Mouse (Mus musculus): ENCODE results near the gene Aifm3. TPM values are rescaled to one million over a fixed set of nuclear protein-coding genes. Genes with fewer than 3 reads are reported as not detected.

Gene Aifm3
- polyA plus RNA-seq, 1 experiment from 2014 or later: 13.6 TPM

DNA sequence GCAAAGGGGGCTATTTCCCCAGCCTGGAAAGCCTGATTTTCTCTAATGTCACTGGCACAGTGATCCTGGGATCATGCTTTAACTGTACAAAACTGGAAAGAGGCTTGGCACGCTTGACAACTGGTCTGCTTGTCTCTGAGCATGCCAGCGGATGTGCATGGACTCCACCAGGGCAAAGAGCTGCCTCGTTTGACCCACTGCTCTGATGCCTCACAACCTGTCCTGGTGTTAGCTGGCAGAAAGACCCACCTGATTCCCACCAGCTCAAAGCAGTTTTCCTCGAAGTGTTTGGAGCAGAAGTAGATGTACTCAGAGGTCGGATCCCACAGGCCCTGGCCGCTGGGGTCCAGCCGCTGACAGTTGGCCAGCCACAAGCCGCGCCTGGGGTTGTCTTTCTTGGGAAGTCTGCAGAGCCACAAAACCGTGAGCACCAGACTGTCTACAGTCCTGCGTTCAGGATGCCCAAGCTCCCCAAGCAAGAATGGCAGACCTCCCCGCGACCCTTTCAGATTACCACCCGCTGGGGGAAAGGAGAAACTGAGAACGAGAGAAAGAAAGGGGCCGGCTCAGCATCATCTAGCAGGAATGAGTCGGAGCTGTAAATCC is 40.7 kb downstream of the Aifm3 start:
- no peaks in the 10 kb centered on the region for H3K27me3 ChIP-seq (ENCODE audit: control insufficient read depth, insufficient read depth, low read depth, low read length)
- peak overlapping the region; percentile 91 for H3K9ac ChIP-seq (ENCODE audit: low read depth, low read length)
- ATAC-seq: peak; percentile 16; the same call in 1 of the 2 replicates
- peaks cover 14% of the 10 kb centered on the region for H3K4me1 ChIP-seq (ENCODE audit: control insufficient read depth, insufficient read depth, low read length)
- H3K36me3 ChIP-seq (ENCODE audit: control insufficient read depth, insufficient read depth, low read length): peaks cover 26% of the 10 kb centered on the region
- H3K9me3 ChIP-seq (replicated peaks; ENCODE audit: control insufficient read depth, low read length, poor library complexity, severe bottlenecking): no peaks in the 10 kb centered on the region
- WGBS: 15% methylated on average over 17 of the region's 17 CpGs
- peak overlapping the region; percentile 76 for H3K4me3 ChIP-seq (ENCODE audit: low read depth, low read length)
- peak overlapping the region; percentile 98 for H3K27ac ChIP-seq (ENCODE audit: low read length)
- H3K4me2 ChIP-seq (ENCODE audit: low read length): peak overlapping the region; percentile 96

DNA sequence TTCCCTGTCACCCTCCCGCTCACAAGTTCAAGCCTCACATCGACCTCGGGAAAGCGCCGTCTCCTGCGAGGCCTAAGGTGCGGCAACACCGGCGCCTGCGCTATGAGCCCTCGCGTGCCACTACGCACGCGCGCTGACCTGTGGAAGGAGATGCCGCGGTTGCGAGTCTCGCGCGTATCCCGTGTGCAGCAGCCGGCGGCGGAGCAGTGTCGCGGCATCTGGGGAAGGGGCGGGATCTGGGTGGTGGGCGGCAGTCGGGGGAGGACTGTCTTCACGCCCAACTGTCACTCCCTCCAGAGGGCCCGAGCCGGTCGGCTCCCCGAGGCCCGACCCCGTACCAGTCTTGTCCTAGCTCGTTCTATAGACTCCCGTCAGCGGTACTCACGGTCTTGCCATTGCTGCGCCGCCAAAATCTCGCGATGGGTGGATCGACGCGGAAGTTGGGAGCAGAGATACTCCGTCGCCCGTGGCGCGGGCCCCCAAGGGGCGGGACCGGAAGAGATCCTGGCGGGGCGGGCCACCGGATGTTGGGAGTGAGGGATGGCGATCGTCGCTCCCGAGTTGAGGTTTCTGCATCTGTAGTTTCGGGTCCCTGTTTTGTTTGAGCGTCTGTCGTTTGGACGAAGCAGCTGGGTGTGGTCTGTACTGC is 41.4 kb downstream of the Aifm3 start, which contains the start of gene Thap7:
Gene Thap7, minus strand, starts transcription at position 497 of the 649 bp plus-strand sequence.
- Histone ChIP-seq H3K27me3 (ENCODE audit: control insufficient read depth, insufficient read depth, low read depth, low read length) (no peaks in the 10 kb centered on the region), H3K4me3 (ENCODE audit: low read depth, low read length) (peak within 1 kb of the TSS; percentile 76), H3K4me1 (ENCODE audit: control insufficient read depth, insufficient read depth, low read length) (peaks cover 14% of the 10 kb centered on the region), H3K36me3 (ENCODE audit: control insufficient read depth, insufficient read depth, low read length) (peaks cover 20% of the 10 kb centered on the region), H3K27ac (ENCODE audit: low read length) (peak within 1 kb of the TSS; percentile 98), H3K9me3 (replicated peaks; ENCODE audit: control insufficient read depth, low read length, poor library complexity, severe bottlenecking) (no peaks in the 10 kb centered on the region), H3K9ac (ENCODE audit: low read depth, low read length) (peak within 1 kb of the TSS; percentile 91), H3K4me2 (ENCODE audit: low read length) (peak within 1 kb of the TSS; percentile 96)
- 0% methylated on average over 67 of the region's 67 CpGs for WGBS
- peak; percentile 96 for ATAC-seq

DNA sequence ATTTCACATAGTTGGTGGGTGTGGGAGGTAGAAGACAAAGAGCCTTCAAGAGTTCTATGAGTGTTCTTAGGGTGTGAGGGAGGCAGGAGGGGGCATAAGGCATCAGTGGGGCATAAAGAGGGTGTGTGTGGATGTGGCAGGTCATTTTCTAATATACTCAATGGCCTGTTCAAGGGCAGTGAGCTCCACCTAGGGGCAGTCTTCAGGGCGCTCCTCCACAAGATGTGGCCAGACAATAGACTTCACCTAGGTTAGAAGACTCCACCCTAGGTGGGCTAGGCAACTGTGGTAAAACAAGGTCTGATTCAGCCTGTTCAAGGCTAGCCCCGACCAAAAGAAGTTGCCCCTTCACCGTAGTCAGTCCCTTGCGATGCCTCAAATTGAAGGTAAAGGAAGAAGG is 42.9 kb downstream of the Aifm3 start:
- peaks cover 14% of the 10 kb centered on the region for H3K4me1 ChIP-seq (ENCODE audit: control insufficient read depth, insufficient read depth, low read length)
- H3K4me2 ChIP-seq (ENCODE audit: low read length): no peak overlapping the region
- peaks cover 11% of the 10 kb centered on the region for H3K36me3 ChIP-seq (ENCODE audit: control insufficient read depth, insufficient read depth, low read length)
- 61% methylated on average over 4 of the region's 4 CpGs for WGBS
- ATAC-seq: no peak
- no peaks in the 10 kb centered on the region for H3K9me3 ChIP-seq (replicated peaks; ENCODE audit: control insufficient read depth, low read length, poor library complexity, severe bottlenecking)
- no peak overlapping the region for H3K4me3 ChIP-seq (ENCODE audit: low read depth, low read length)
- no peak overlapping the region for H3K9ac ChIP-seq (ENCODE audit: low read depth, low read length)
- no peak overlapping the region for H3K27ac ChIP-seq (ENCODE audit: low read length)
- no peaks in the 10 kb centered on the region for H3K27me3 ChIP-seq (ENCODE audit: control insufficient read depth, insufficient read depth, low read depth, low read length)

DNA sequence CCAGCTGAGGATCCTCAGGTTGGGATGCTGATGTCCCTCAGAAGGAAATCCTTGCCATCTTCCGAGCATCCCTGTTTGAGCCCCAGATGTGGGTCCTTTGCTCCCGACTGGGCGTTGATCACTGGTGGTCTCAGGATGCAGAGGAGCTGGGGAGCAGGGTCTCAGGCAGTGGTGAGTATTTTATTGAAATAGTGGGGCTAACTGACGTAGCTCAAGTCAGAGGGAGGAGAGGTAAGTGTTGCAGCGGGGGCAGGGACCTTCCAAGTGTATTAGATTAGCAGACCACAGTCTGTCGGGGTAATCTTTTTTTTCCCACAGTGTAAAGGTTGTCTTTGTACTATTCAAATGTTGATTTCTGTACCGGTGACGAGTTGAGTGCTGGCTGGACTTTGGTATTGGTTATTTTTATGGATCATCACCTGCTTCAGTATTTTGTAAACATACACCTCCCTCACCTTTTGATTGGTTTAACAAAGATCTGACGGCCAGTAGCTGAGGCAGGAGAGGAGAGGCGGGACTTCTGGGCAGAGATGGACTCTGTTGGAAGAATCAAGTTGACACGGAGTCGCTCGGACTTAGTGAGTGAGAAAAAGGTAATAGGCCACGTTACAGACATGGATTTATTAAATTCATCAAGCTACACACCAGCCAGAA is 43.4 kb downstream of the Aifm3 start:
- Histone ChIP-seq H3K27ac (ENCODE audit: low read length) (no peak overlapping the region), H3K36me3 (ENCODE audit: control insufficient read depth, insufficient read depth, low read length) (peaks cover 6% of the 10 kb centered on the region), H3K4me3 (ENCODE audit: low read depth, low read length) (no peak overlapping the region), H3K4me2 (ENCODE audit: low read length) (no peak overlapping the region), H3K27me3 (ENCODE audit: control insufficient read depth, insufficient read depth, low read depth, low read length) (no peaks in the 10 kb centered on the region), H3K9me3 (replicated peaks; ENCODE audit: control insufficient read depth, low read length, poor library complexity, severe bottlenecking) (no peaks in the 10 kb centered on the region), H3K4me1 (ENCODE audit: control insufficient read depth, insufficient read depth, low read length) (peaks cover 14% of the 10 kb centered on the region), H3K9ac (ENCODE audit: low read depth, low read length) (no peak overlapping the region)
- no peak for ATAC-seq
- WGBS: 73% methylated on average over 14 of the region's 14 CpGs

DNA sequence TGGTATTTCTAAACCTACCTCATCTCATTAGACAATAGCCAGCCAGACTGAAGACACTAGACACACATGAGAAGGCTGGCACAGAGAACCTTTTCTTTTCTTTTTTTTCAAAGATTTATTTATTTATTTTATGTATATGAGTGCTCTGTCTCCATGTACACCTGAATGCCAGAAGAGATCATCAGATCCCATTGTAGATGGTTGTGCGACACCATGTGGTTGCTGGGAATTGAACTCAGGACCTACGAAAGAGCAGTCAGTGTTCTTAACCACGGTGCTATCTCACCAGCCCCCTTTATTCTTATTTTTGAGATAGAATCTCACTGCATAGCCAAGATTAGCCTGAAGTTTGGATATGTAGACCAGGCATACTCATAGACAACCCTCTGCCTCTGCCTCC is 47.2 kb downstream of the Aifm3 start:
- Histone ChIP-seq H3K4me3 (ENCODE audit: low read depth, low read length) (no peak overlapping the region), H3K4me2 (ENCODE audit: low read length) (no peak overlapping the region), H3K9me3 (replicated peaks; ENCODE audit: control insufficient read depth, low read length, poor library complexity, severe bottlenecking) (no peaks in the 10 kb centered on the region), H3K9ac (ENCODE audit: low read depth, low read length) (no peak overlapping the region), H3K27ac (ENCODE audit: low read length) (no peak overlapping the region), H3K27me3 (ENCODE audit: control insufficient read depth, insufficient read depth, low read depth, low read length) (no peaks in the 10 kb centered on the region), H3K36me3 (ENCODE audit: control insufficient read depth, insufficient read depth, low read length) (no peaks in the 10 kb centered on the region), H3K4me1 (ENCODE audit: control insufficient read depth, insufficient read depth, low read length) (peaks cover 4% of the 10 kb centered on the region)
- 94% methylated on average over 3 of the region's 3 CpGs for WGBS
- no peak for ATAC-seq

DNA sequence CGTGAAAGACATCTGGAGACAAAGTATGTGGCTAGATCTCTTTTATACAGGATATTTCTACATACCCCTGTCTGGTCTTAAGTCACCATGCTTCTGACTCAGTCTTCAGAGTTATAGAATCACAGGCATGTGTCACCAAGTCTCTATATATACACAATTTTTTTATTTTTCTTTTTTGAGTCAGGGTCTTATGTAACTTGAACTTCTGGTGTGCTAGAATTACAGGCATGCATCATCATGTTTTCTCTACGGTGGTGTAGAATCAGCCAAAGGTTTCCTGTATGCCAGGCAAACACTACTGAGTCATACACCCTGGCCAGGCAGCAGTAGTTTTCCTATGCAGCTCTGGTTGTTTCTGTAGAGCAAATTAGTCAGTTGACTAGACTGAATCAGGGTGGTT is 53.2 kb downstream of the Aifm3 start:
- Histone ChIP-seq H3K27me3 (ENCODE audit: control insufficient read depth, insufficient read depth, low read depth, low read length) (no peaks in the 10 kb centered on the region), H3K4me2 (ENCODE audit: low read length) (no peak overlapping the region), H3K36me3 (ENCODE audit: control insufficient read depth, insufficient read depth, low read length) (no peaks in the 10 kb centered on the region), H3K4me1 (ENCODE audit: control insufficient read depth, insufficient read depth, low read length) (no peaks in the 10 kb centered on the region), H3K4me3 (ENCODE audit: low read depth, low read length) (no peak overlapping the region), H3K27ac (ENCODE audit: low read length) (no peak overlapping the region), H3K9me3 (replicated peaks; ENCODE audit: control insufficient read depth, low read length, poor library complexity, severe bottlenecking) (no peaks in the 10 kb centered on the region), H3K9ac (ENCODE audit: low read depth, low read length) (no peak overlapping the region)
- ATAC-seq: no peak
- 85% methylated on average over 2 of the region's 2 CpGs for WGBS

DNA sequence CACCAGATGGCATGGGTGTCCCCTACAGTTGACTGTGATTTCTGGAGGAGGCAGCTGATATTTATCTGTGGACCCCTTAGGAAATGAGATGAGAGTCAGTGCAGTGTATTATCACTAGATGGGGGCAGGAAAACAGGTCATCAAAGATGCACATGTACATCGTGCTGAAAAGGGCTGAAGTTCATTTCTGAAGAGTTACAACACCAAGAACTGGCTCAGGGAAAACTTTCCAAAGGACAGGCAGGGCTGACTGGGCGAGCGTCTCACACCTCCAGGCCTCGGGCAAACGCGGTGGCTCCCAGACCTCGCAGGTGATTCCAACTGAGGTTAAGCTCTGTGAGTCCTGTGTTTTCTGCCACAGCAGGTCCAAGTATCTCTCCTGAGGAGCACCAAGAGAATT is 63.4 kb downstream of the Aifm3 start:
- H3K4me3 ChIP-seq (ENCODE audit: low read depth, low read length): no peak overlapping the region
- no peak overlapping the region for H3K9ac ChIP-seq (ENCODE audit: low read depth, low read length)
- H3K36me3 ChIP-seq (ENCODE audit: control insufficient read depth, insufficient read depth, low read length): no peaks in the 10 kb centered on the region
- WGBS: 92% methylated on average over 7 of the region's 7 CpGs
- H3K4me2 ChIP-seq (ENCODE audit: low read length): no peak overlapping the region
- H3K27ac ChIP-seq (ENCODE audit: low read length): no peak overlapping the region
- H3K4me1 ChIP-seq (ENCODE audit: control insufficient read depth, insufficient read depth, low read length): peaks cover 7% of the 10 kb centered on the region; the same call in 1 of the 2 replicates
- H3K27me3 ChIP-seq (ENCODE audit: control insufficient read depth, insufficient read depth, low read depth, low read length): no peaks in the 10 kb centered on the region
- H3K9me3 ChIP-seq (replicated peaks; ENCODE audit: control insufficient read depth, low read length, poor library complexity, severe bottlenecking): no peaks in the 10 kb centered on the region
- ATAC-seq: no peak

DNA sequence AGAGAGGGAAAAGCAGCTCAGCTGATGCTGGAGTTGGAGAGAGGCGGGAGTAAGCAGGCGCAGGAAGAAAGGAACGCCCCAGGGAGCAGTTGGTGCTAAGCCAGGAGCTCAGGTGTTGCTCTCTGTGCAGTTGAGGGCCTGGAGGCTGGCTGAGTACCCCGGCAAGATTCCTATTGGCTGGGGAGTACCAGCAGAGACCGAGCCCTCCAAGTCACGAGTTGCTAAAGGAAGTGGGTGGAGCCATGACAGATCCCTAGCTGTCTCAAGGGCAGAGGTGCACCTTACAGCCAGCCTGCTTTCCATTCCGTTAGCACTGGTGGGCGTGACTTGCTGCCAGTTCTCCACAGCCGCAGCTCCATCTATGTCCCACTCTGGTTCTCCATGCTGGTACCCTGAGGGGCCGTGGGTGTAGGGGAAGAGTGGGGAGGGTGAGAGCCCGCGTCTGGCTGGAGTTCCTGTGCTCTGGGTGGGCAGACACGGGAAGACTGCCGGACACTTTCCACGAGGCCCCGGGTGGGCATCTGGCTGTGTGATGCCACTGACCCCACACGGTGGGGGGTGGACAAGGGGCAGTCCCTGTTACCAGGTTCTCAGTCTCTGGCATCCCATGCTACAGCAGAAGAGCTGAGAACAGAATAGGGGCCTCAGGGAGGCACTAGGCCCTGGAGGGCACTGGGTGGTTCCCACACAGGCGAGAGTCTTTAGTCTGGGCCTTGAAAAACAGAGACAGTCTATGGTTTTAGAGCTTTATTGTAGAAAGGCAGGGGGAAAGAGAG is 64.7 kb downstream of the Aifm3 start:
- peaks cover 14% of the 10 kb centered on the region; the same call in 1 of the 2 replicates for H3K4me1 ChIP-seq (ENCODE audit: control insufficient read depth, insufficient read depth, low read length)
- H3K9me3 ChIP-seq (replicated peaks; ENCODE audit: control insufficient read depth, low read length, poor library complexity, severe bottlenecking): no peaks in the 10 kb centered on the region
- no peaks in the 10 kb centered on the region for H3K36me3 ChIP-seq (ENCODE audit: control insufficient read depth, insufficient read depth, low read length)
- peak; percentile 85 for ATAC-seq
- 5% methylated on average over 18 of the region's 18 CpGs for WGBS
- peak overlapping the region; percentile 9 for H3K27ac ChIP-seq (ENCODE audit: low read length)
- peak overlapping the region; percentile 22; the same call in 1 of the 2 replicates for H3K9ac ChIP-seq (ENCODE audit: low read depth, low read length)
- no peaks in the 10 kb centered on the region for H3K27me3 ChIP-seq (ENCODE audit: control insufficient read depth, insufficient read depth, low read depth, low read length)
- peak overlapping the region; percentile 50 for H3K4me2 ChIP-seq (ENCODE audit: low read length)
- H3K4me3 ChIP-seq (ENCODE audit: low read depth, low read length): 0 out of 2 replicates have a peak overlapping the region, but pooled peaks have one; percentile 8

Data from midbrain, embryonic 16.5 days (tissue).